Mouse (Mus musculus) forebrain, embryonic 15.5 days (tissue): ENCODE data around the gene Neo1. TPM values are rescaled to one million over a fixed set of nuclear protein-coding genes. Genes with fewer than 3 reads are reported as not detected.

ENCODE experiments used
- ATAC-seq: fragments of 200-750 bp; cut with Nextera tagmentation; replicated peaks from 2 replicates; pipeline ENCODE4 v1.8.0; 2017; ENCODE audit warnings: mild to moderate bottlenecking, moderate TSS enrichment, moderate library complexity
- H3K27ac ChIP-seq: fragments of 300-500 bp; sonication (generic); replicated peaks from 2 replicates; pipeline ENCODE4 v1.5.1; 2015; ENCODE audit warnings: mild to moderate bottlenecking, inconsistent platforms
- H3K27me3 ChIP-seq: fragments of 300-500 bp; sonication (generic); 2 replicates; pipeline ENCODE4 v1.6.1; 2015; ENCODE audit warnings: inconsistent platforms
- H3K36me3 ChIP-seq: fragments of 300-500 bp; sonication (generic); 2 replicates; pipeline ENCODE4 v1.6.1; 2015; ENCODE audit warnings: mild to moderate bottlenecking, inconsistent platforms
- H3K4me1 ChIP-seq: fragments of 300-500 bp; sonication (generic); 2 replicates; pipeline ENCODE4 v1.6.1; 2015; ENCODE audit warnings: inconsistent platforms
- H3K4me2 ChIP-seq: fragments of 300-500 bp; sonication (generic); replicated peaks from 2 replicates; pipeline ENCODE4 v1.6.1; 2015; ENCODE audit warnings: mild to moderate bottlenecking, inconsistent platforms
- H3K4me3 ChIP-seq: fragments of 300-500 bp; sonication (generic); 2 replicates; pipeline ENCODE4 v1.5.1; 2015; ENCODE audit warnings: mild to moderate bottlenecking, inconsistent platforms
- H3K9ac ChIP-seq: fragments of 300-500 bp; sonication (generic); replicated peaks from 2 replicates; pipeline ENCODE4 v1.6.1; 2015; ENCODE audit warnings: mild to moderate bottlenecking, inconsistent platforms
- H3K9me3 ChIP-seq: fragments of 300-500 bp; sonication (generic); 2 replicates; pipeline ENCODE4 v1.6.1; 2016; ENCODE audit warnings: inconsistent platforms
- WGBS: fragments of 180-500 bp; shearing (Covaris S2); methylation state at CpG from one replicate; pipeline ENCODE4 v1.1.7; 2015; ENCODE audit warnings: mixed read lengths; 5-methylcytosine and 5-hydroxymethylcytosine counted together
- polyA plus RNA-seq: library from polyadenylated mRNA; unstranded; fragments of >200 nt; fragmentation: Nextera tagmentation; extraction: Ambion mirVana; gene quantifications from 2 replicates; pipeline ENCODE4 v1.2.1, GENCODE M21; 2015

Neo1 gene
- polyA plus RNA-seq: 58.4 and 59.7 TPM in 2 replicates

- Histone ChIP-seq H3K4me3 (peak within 1 kb of the TSS; percentile 100), H3K27me3 (no peaks in the 10 kb centered on the region), H3K9ac (peak within 1 kb of the TSS; percentile 85), H3K4me2 (peak within 1 kb of the TSS; percentile 92), H3K9me3 (no peaks in the 10 kb centered on the region), H3K4me1 (peaks cover 34% of the 10 kb centered on the region), H3K36me3 (no peaks in the 10 kb centered on the region), H3K27ac (peak within 1 kb of the TSS; percentile 98)
- peak; percentile 96 for ATAC-seq
- under 1% methylated on average over 64 of the region's 86 CpGs for WGBS
These were observed at the start of gene Neo1 for GRCm38 (mm10) chr9:59036159-59036731. Gene Neo1, minus strand, starts transcription at chr9:59036441.

GRCm38 (mm10) chr9:59075632-59076031 is 39.4 kb upstream of the Neo1 start:
- 30% methylated on average over 4 of the region's 4 CpGs for WGBS
- Histone ChIP-seq H3K4me3 (no peak overlapping the region), H3K4me1 (peaks cover 25% of the 10 kb centered on the region), H3K9me3 (no peaks in the 10 kb centered on the region), H3K27me3 (no peaks in the 10 kb centered on the region), H3K9ac (no peak overlapping the region), H3K4me2 (no peak overlapping the region), H3K27ac (0 out of 2 replicates have a peak overlapping the region, but pooled peaks have one; percentile 1), H3K36me3 (no peaks in the 10 kb centered on the region)
- no peak for ATAC-seq

GRCm38 (mm10) chr9:59073887-59074286 is 37.6 kb upstream of the Neo1 start:
- H3K9me3 ChIP-seq: no peaks in the 10 kb centered on the region
- ATAC-seq: no peak
- no peaks in the 10 kb centered on the region for H3K27me3 ChIP-seq
- H3K4me1 ChIP-seq: peaks cover 25% of the 10 kb centered on the region
- H3K9ac ChIP-seq: no peak overlapping the region
- WGBS: 57% methylated on average over 4 of the region's 4 CpGs
- H3K4me2 ChIP-seq: no peak overlapping the region
- H3K27ac ChIP-seq: 0 out of 2 replicates have a peak overlapping the region, but pooled peaks have one; percentile 2
- H3K4me3 ChIP-seq: no peak overlapping the region
- no peaks in the 10 kb centered on the region for H3K36me3 ChIP-seq

GRCm38 (mm10) chr9:59072076-59072777 is 36.0 kb upstream of the Neo1 start:
- peak overlapping the region; percentile 70 for H3K27ac ChIP-seq
- H3K4me1 ChIP-seq: peaks cover 25% of the 10 kb centered on the region
- H3K4me3 ChIP-seq: peak overlapping the region; percentile 15; the same call in 1 of the 2 replicates
- H3K9me3 ChIP-seq: no peaks in the 10 kb centered on the region
- H3K27me3 ChIP-seq: no peaks in the 10 kb centered on the region
- peak overlapping the region; percentile 32 for H3K4me2 ChIP-seq
- ATAC-seq: peak; percentile 86
- no peaks in the 10 kb centered on the region for H3K36me3 ChIP-seq
- 0 out of 2 replicates have a peak overlapping the region, but pooled peaks have one; percentile 0 for H3K9ac ChIP-seq
- WGBS: 13% methylated on average over 14 of the region's 14 CpGs

- no peak overlapping the region for H3K9ac ChIP-seq
- 64% methylated on average over 7 of the region's 7 CpGs for WGBS
- H3K27ac ChIP-seq: peak overlapping the region; percentile 70
- 0 out of 2 replicates have a peak overlapping the region, but pooled peaks have one; percentile 1 for H3K4me2 ChIP-seq
- peaks cover 25% of the 10 kb centered on the region for H3K4me1 ChIP-seq
- ATAC-seq: no peak
- no peak overlapping the region for H3K4me3 ChIP-seq
- H3K27me3 ChIP-seq: no peaks in the 10 kb centered on the region
- no peaks in the 10 kb centered on the region for H3K36me3 ChIP-seq
- H3K9me3 ChIP-seq: no peaks in the 10 kb centered on the region
These were observed 35.2 kb upstream of the Neo1 start for GRCm38 (mm10) chr9:59071220-59071977.

- no peak for ATAC-seq
- H3K36me3 ChIP-seq: no peaks in the 10 kb centered on the region
- H3K27me3 ChIP-seq: no peaks in the 10 kb centered on the region
- 89% methylated on average over 4 of the region's 4 CpGs for WGBS
- H3K27ac ChIP-seq: no peak overlapping the region
- no peaks in the 10 kb centered on the region for H3K9me3 ChIP-seq
- no peak overlapping the region for H3K4me2 ChIP-seq
- no peak overlapping the region for H3K4me3 ChIP-seq
- H3K9ac ChIP-seq: no peak overlapping the region
- peaks cover 25% of the 10 kb centered on the region for H3K4me1 ChIP-seq
These were observed 34.0 kb upstream of the Neo1 start for GRCm38 (mm10) chr9:59070216-59070615.

GRCm38 (mm10) chr9:59065616-59066301 is 29.5 kb upstream of the Neo1 start:
- WGBS: 75% methylated on average over 6 of the region's 6 CpGs
- no peak overlapping the region for H3K4me2 ChIP-seq

DNA sequence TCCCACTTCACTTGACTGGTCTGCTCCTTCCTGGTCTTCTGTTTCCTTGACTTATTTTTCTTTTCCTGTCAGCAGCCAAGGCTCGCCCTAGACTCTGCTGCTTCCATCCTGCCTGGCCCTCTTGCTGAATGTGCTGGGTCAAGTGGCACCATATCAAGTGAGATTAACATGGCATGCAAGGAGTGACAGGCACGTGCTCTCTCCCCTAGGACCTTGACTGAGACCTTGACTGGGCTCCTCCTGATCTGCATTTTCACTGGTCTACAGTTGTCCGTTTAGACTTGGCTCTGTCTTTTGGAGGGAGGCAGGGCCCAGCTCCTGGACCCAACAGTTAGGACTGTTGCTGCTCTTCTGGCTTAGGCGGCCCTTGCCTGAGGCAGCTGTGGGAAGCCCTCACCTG is 26.2 kb upstream of the Neo1 start:
- no peak overlapping the region for H3K9ac ChIP-seq
- H3K4me1 ChIP-seq: peaks cover 14% of the 10 kb centered on the region; the same call in 1 of the 2 replicates
- H3K36me3 ChIP-seq: no peaks in the 10 kb centered on the region
- H3K9me3 ChIP-seq: no peaks in the 10 kb centered on the region
- no peak for ATAC-seq
- H3K27me3 ChIP-seq: no peaks in the 10 kb centered on the region
- H3K4me3 ChIP-seq: no peak overlapping the region
- no peak overlapping the region for H3K27ac ChIP-seq
- no peak overlapping the region for H3K4me2 ChIP-seq
- WGBS: 76% methylated on average over 4 of the region's 4 CpGs

More at GRCm38 (mm10) chr9:59065616-59066301, 29.5 kb upstream of the Neo1 start:
- Histone ChIP-seq H3K9me3 (no peaks in the 10 kb centered on the region), H3K9ac (no peak overlapping the region), H3K4me3 (no peak overlapping the region), H3K4me1 (no peaks in the 10 kb centered on the region; the same call in 1 of the 2 replicates), H3K27ac (no peak overlapping the region), H3K27me3 (no peaks in the 10 kb centered on the region), H3K36me3 (no peaks in the 10 kb centered on the region)
- ATAC-seq: no peak

GRCm38 (mm10) chr9:59060026-59060605 is 23.9 kb upstream of the Neo1 start:
- Histone ChIP-seq H3K4me2 (no peak overlapping the region), H3K27ac (peak overlapping the region; percentile 91), H3K36me3 (no peaks in the 10 kb centered on the region), H3K4me3 (no peak overlapping the region), H3K9me3 (no peaks in the 10 kb centered on the region), H3K4me1 (peaks cover 14% of the 10 kb centered on the region; the same call in 1 of the 2 replicates), H3K9ac (no peak overlapping the region), H3K27me3 (no peaks in the 10 kb centered on the region)
- WGBS: 52% methylated on average over 9 of the region's 9 CpGs
- peak; percentile 93 for ATAC-seq

GRCm38 (mm10) chr9:59059158-59059557 is 22.9 kb upstream of the Neo1 start:
- Histone ChIP-seq H3K9me3 (no peaks in the 10 kb centered on the region), H3K9ac (no peak overlapping the region), H3K4me3 (no peak overlapping the region), H3K4me1 (peaks cover 14% of the 10 kb centered on the region; the same call in 1 of the 2 replicates), H3K27me3 (no peaks in the 10 kb centered on the region), H3K27ac (peak overlapping the region; percentile 91), H3K4me2 (no peak overlapping the region), H3K36me3 (no peaks in the 10 kb centered on the region)
- WGBS: 56% methylated on average over 6 of the region's 6 CpGs
- peak; percentile 70; the same call in 1 of the 2 replicates for ATAC-seq

GRCm38 (mm10) chr9:59058060-59058459 is 21.8 kb upstream of the Neo1 start:
- 71% methylated on average over 6 of the region's 6 CpGs for WGBS
- no peak for ATAC-seq
- Histone ChIP-seq H3K9me3 (no peaks in the 10 kb centered on the region), H3K4me2 (no peak overlapping the region), H3K4me3 (no peak overlapping the region), H3K27ac (peak overlapping the region; percentile 91; the same call in 1 of the 2 replicates), H3K4me1 (peaks cover 14% of the 10 kb centered on the region; the same call in 1 of the 2 replicates), H3K27me3 (no peaks in the 10 kb centered on the region), H3K36me3 (no peaks in the 10 kb centered on the region), H3K9ac (no peak overlapping the region)
